Mouse (Mus musculus): Measurements from ENCODE around the gene Creg1. TPM values are rescaled to one million over a fixed set of nuclear protein-coding genes. Genes with fewer than 3 reads are reported as not detected.

Creg1 gene
- 89.9 and 90.2 TPM in 2 replicates for polyA plus RNA-seq (2015; fragmentation: Nextera tagmentation; extraction: Ambion mirVana)

GRCm38 (mm10) chr1:165763635-165764372 is at the start of gene Creg1:
Creg1 (plus strand) TSS chr1:165763746.
- peak within 1 kb of the TSS; percentile 83 for H3K4me3 ChIP-seq (replicated peaks; ENCODE audit: low read depth, low read length)
- H3K4me2 ChIP-seq (ENCODE audit: low read length), result peak within 1 kb of the TSS; percentile 80
- under 1% methylated on average over 57 of the region's 57 CpGs for WGBS
- H3K4me1 ChIP-seq (replicated peaks; ENCODE audit: insufficient read depth, low read length), result peaks cover 8% of the 10 kb centered on the region; the same call in 1 of the 2 replicates
- no peak for TF ChIP-seq CTCF (IDR thresholded peaks at IDR 0.05; ENCODE audit: low read depth)
- H3K9ac ChIP-seq (ENCODE audit: low read depth, low read length), result peak within 1 kb of the TSS; percentile 72
- H3K27me3 ChIP-seq (ENCODE audit: insufficient read depth, low read length), result no peaks in the 10 kb centered on the region
- DNase-seq (ENCODE audit: low spot score) (peak; percentile 99), ATAC-seq (replicated peaks; ENCODE audit: low FRiP score, low read depth) (peak; percentile 96)
- H3K27ac ChIP-seq, result peak within 1 kb of the TSS; percentile 74
- H3K36me3 ChIP-seq (ENCODE audit: insufficient read depth, low read length), result no peaks in the 10 kb centered on the region
- H3K9me3 ChIP-seq (replicated peaks; ENCODE audit: low read length), result no peaks in the 10 kb centered on the region

- no peak for TF ChIP-seq CTCF (IDR thresholded peaks at IDR 0.05; ENCODE audit: low read depth)
- 69% methylated on average over 5 of the region's 5 CpGs for WGBS
Measured at GRCm38 (mm10) chr1:165713798-165714197, 49.7 kb upstream of the Creg1 start.

DNA sequence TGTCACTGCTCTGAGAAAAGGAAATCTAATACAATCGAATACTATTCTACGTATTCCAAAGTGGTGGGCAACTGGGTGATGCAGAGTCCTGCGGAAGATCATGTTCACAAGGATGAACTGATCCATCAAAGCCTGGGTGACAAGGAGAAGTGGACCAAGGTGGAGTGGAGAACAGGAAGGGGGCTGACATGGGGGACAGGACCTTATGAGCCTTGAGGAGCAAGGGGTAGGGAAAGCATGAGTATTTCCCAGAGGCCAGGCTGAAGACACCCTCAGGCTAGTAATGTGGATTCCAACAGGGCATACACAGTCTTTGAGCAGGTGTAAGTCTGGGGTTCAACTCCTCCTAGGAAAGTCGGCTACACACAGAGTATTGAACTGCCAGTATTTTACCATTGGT is 47.1 kb upstream of the Creg1 start:
- H3K4me3 ChIP-seq (replicated peaks; ENCODE audit: low read depth, low read length), result no peak overlapping the region
- H3K36me3 ChIP-seq (ENCODE audit: insufficient read depth, low read length), result no peaks in the 10 kb centered on the region
- DNase-seq (ENCODE audit: low spot score), result no peak
- no peak for TF ChIP-seq CTCF (IDR thresholded peaks at IDR 0.05; ENCODE audit: low read depth)
- H3K9ac ChIP-seq (ENCODE audit: low read depth, low read length), result no peak overlapping the region
- ATAC-seq (replicated peaks; ENCODE audit: low FRiP score, low read depth), result no peak
- H3K27me3 ChIP-seq (ENCODE audit: insufficient read depth, low read length), result no peaks in the 10 kb centered on the region
- no peaks in the 10 kb centered on the region for H3K9me3 ChIP-seq (replicated peaks; ENCODE audit: low read length)
- H3K4me2 ChIP-seq (ENCODE audit: low read length), result no peak overlapping the region
- H3K4me1 ChIP-seq (replicated peaks; ENCODE audit: insufficient read depth, low read length), result peaks cover 17% of the 10 kb centered on the region
- WGBS, result 82% methylated on average over 4 of the region's 4 CpGs
- no peak overlapping the region; the same call in 1 of the 2 replicates for H3K27ac ChIP-seq

More at GRCm38 (mm10) chr1:165713798-165714197, 49.7 kb upstream of the Creg1 start:
- ATAC-seq (replicated peaks; ENCODE audit: low FRiP score, low read depth), result no peak
- H3K27me3 ChIP-seq (ENCODE audit: insufficient read depth, low read length), result no peaks in the 10 kb centered on the region
- no peak overlapping the region for H3K4me3 ChIP-seq (replicated peaks; ENCODE audit: low read depth, low read length)
- H3K4me2 ChIP-seq (ENCODE audit: low read length), result no peak overlapping the region
- H3K4me1 ChIP-seq (replicated peaks; ENCODE audit: insufficient read depth, low read length), result peaks cover 19% of the 10 kb centered on the region
- no peaks in the 10 kb centered on the region for H3K9me3 ChIP-seq (replicated peaks; ENCODE audit: low read length)
- H3K36me3 ChIP-seq (ENCODE audit: insufficient read depth, low read length), result no peaks in the 10 kb centered on the region
- no peak for DNase-seq (ENCODE audit: low spot score)
- no peak overlapping the region for H3K27ac ChIP-seq
- H3K9ac ChIP-seq (ENCODE audit: low read depth, low read length), result no peak overlapping the region

DNA sequence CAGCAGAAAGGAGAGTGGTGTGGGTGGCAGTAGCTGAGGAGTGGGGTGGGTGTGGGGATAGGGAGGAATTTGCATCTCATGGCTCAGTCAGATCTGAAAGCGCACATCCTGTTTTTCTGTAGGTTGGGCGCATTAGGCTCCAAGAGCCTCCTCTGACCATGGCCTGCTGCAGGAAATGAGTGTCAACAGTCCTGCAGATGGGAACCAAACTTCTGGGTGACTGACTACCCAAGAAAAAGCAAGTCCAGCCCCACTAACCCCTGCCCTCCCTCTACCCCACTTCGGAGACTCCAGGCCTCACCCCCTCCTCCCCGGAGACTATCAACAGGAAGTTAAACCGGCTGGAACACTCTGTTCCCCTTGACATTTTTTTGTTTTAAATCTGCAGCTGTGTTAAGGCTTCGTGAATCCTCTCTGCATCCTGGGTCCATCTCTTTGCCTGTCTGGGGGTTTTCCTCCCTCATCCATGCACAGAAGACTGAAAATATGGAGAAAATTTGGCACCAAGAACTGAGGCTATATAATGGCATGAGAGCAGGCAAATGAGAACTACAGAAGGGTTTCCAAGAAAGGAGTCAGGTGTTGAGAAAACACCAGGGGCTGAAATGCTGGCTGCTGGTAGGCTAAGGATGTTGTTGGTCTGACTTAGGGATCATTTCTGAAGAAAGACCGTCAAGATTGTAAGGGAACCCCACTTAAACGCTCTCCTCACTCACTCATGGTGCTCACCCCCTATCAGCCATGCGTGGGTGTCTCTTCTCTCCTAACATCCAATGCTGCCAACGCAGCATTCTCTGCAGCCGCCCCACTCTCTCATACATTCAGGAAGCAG is 45.6 kb upstream of the Creg1 start:
- H3K4me2 ChIP-seq (ENCODE audit: low read length), result peak overlapping the region; percentile 34
- H3K4me3 ChIP-seq (replicated peaks; ENCODE audit: low read depth, low read length), result no peak overlapping the region
- H3K4me1 ChIP-seq (replicated peaks; ENCODE audit: insufficient read depth, low read length), result peaks cover 17% of the 10 kb centered on the region
- H3K9me3 ChIP-seq (replicated peaks; ENCODE audit: low read length), result no peaks in the 10 kb centered on the region
- 17% methylated on average over 11 of the region's 11 CpGs for WGBS
- no peaks in the 10 kb centered on the region for H3K36me3 ChIP-seq (ENCODE audit: insufficient read depth, low read length)
- peak overlapping the region; percentile 23; the same call in 1 of the 2 replicates for H3K9ac ChIP-seq (ENCODE audit: low read depth, low read length)
- TF ChIP-seq CTCF (IDR thresholded peaks at IDR 0.05; ENCODE audit: low read depth), result no peak
- peak; percentile 87 for ATAC-seq (replicated peaks; ENCODE audit: low FRiP score, low read depth)
- DNase-seq (ENCODE audit: low spot score), result peak; percentile 95
- peak overlapping the region; percentile 97 for H3K27ac ChIP-seq
- no peaks in the 10 kb centered on the region for H3K27me3 ChIP-seq (ENCODE audit: insufficient read depth, low read length)

- Histone ChIP-seq H3K27me3 (ENCODE audit: insufficient read depth, low read length) (no peaks in the 10 kb centered on the region), H3K9me3 (replicated peaks; ENCODE audit: low read length) (no peaks in the 10 kb centered on the region), H3K4me1 (replicated peaks; ENCODE audit: insufficient read depth, low read length) (peaks cover 17% of the 10 kb centered on the region), H3K9ac (ENCODE audit: low read depth, low read length) (0 out of 2 replicates have a peak overlapping the region, but pooled peaks have one; percentile 23), H3K27ac (peak overlapping the region; percentile 97), H3K36me3 (ENCODE audit: insufficient read depth, low read length) (no peaks in the 10 kb centered on the region), H3K4me2 (ENCODE audit: low read length) (peak overlapping the region; percentile 34), H3K4me3 (replicated peaks; ENCODE audit: low read depth, low read length) (no peak overlapping the region)
- DNase-seq (ENCODE audit: low spot score) (peak; percentile 82), ATAC-seq (replicated peaks; ENCODE audit: low FRiP score, low read depth) (no peak)
- 35% methylated on average over 15 of the region's 15 CpGs for WGBS
- no peak for TF ChIP-seq CTCF (IDR thresholded peaks at IDR 0.05; ENCODE audit: low read depth)
Measured at GRCm38 (mm10) chr1:165718543-165719105, 44.9 kb upstream of the Creg1 start.

GRCm38 (mm10) chr1:165722531-165723123 is 40.9 kb upstream of the Creg1 start:
- H3K4me2 ChIP-seq (ENCODE audit: low read length), result no peak overlapping the region
- ATAC-seq (replicated peaks; ENCODE audit: low FRiP score, low read depth) (no peak), DNase-seq (ENCODE audit: low spot score) (no peak)
- H3K9ac ChIP-seq (ENCODE audit: low read depth, low read length), result no peak overlapping the region
- no peak overlapping the region for H3K27ac ChIP-seq
- no peaks in the 10 kb centered on the region for H3K36me3 ChIP-seq (ENCODE audit: insufficient read depth, low read length)
- peaks cover 27% of the 10 kb centered on the region for H3K4me1 ChIP-seq (replicated peaks; ENCODE audit: insufficient read depth, low read length)
- H3K27me3 ChIP-seq (ENCODE audit: insufficient read depth, low read length), result no peaks in the 10 kb centered on the region
- H3K9me3 ChIP-seq (replicated peaks; ENCODE audit: low read length), result no peaks in the 10 kb centered on the region
- no peak overlapping the region for H3K4me3 ChIP-seq (replicated peaks; ENCODE audit: low read depth, low read length)
- no peak for TF ChIP-seq CTCF (IDR thresholded peaks at IDR 0.05; ENCODE audit: low read depth)
- WGBS, result 87% methylated on average over 9 of the region's 9 CpGs
